Mouse (Mus musculus) heart, postnatal 10 days (tissue): ENCODE results near the gene Gm12258. TPM values are rescaled to one million over a fixed set of nuclear protein-coding genes. Genes with fewer than 3 reads are reported as not detected.
"Not testable (repeated sequence)": the region's sequence is repeated elsewhere in the genome, so short reads cannot be mapped to it uniquely, and the experiment has no call there.

Source experiments
- DNase-seq, 2 experiments: peaks; one replicate each; pipeline ENCODE4 v3.0.0; 2021
- intact Hi-C: fragments of 180-260 bp; cut with DNase I; formaldehyde crosslinking; loops from one replicate; pipeline ENCODE4 v1.15.1; 2025
- total RNA-seq, 2 experiments: library from RNA; stranded (reverse); gene quantifications; 2 replicates each; pipeline ENCODE4 v1.2.3; 2021

The Gm12258 gene
- 1 to 10 TPM; 2.3 to 3.5 TPM for total RNA-seq

GRCm38 (mm10) chr11:58846919-58847461 is at the start of gene Gm12258:
Gene Gm12258, plus strand, starts transcription at chr11:58847158.
- peak; percentile 96 to 97 for DNase-seq
- intact Hi-C loops: no loop called here

DNA sequence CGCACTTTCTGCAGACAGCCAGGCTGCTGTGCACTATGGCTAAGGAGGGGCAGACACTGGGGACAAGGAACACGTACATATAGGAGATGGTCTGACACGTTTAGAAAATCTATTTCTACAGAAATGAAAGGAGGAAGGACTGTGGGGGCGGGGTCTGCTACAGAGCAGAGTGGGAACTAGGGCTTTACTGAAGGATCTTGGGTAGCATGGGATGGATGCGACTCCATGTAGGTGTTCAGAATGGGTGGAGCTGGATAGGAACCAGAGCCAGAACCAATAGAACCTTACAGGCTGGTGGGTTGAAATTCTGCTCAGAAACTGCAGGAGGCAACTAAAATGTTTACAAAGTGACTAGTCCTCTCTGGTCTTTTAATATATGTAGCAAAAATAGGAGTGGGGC is 47.2 kb upstream of the Gm12258 start:
- DNase-seq: no peak
- intact Hi-C loops: no loop called here

- intact Hi-C loops: no loop called here
- DNase-seq: peak; percentile 23 to 29
Measured at GRCm38 (mm10) chr11:58801558-58802228, 45.3 kb upstream of the Gm12258 start, which contains the start of gene Fam183b. Gene Fam183b, minus strand, starts transcription at chr11:58801960.

GRCm38 (mm10) chr11:58803871-58804270 is 43.1 kb upstream of the Gm12258 start:
- DNase-seq: no peak
- intact Hi-C loops: no loop called here

DNA sequence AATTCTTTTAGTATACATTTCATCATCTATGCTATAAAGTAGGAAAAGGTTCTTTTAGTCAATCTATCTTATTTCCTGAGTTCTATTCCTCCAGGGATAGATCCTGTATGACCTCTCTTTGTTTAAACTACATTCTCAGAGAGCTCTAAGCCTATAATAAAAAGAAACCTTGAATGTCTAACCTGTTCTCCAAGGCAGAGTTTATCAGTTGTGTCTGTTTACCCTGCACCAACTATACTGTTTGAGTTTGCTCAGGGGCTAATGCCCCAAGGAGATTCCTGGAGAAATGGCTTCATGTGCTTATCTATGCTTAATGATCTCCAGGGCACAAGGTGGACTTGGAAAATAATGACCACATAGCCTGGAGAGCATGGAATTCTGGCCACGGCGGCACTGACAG is 42.6 kb upstream of the Gm12258 start:
- no peak for DNase-seq
- intact Hi-C loops: no loop called here

GRCm38 (mm10) chr11:58812001-58812400 is 35.0 kb upstream of the Gm12258 start:
- DNase-seq: no peak
- intact Hi-C loops: no loop called here

- DNase-seq, intact Hi-C loops: not testable (repeated sequence)
Measured at GRCm38 (mm10) chr11:58814700-58815099, 32.3 kb upstream of the Gm12258 start, which contains the start of gene Olfr313. Gene Olfr313, plus strand, starts transcription at chr11:58815000.

DNA sequence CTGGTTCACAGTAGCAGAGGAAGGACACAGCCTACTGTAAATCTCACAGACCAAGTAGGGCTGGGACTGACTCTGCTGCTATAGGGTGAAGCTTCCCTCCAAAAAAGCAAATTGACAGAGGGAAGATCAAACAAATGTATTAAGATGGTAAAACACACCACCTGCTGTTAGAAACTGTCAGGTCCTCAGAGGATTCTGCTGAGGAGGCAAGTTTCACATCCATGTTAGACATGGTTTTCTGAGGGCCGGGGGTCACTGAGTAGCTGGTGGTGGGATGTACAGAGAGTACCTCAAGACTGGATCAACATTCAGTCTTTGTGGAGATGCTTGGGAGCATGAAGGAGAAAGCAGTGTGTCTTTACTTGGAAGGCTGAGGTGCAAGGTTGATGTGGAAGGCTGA is 31.3 kb upstream of the Gm12258 start:
- intact Hi-C loops: no loop called here
- no peak for DNase-seq

- DNase-seq, intact Hi-C loops: not testable (repeated sequence)
Measured at GRCm38 (mm10) chr11:58828937-58829336, 18.0 kb upstream of the Gm12258 start, which contains the start of gene Olfr312. Gene Olfr312, plus strand, starts transcription at chr11:58829237.

DNA sequence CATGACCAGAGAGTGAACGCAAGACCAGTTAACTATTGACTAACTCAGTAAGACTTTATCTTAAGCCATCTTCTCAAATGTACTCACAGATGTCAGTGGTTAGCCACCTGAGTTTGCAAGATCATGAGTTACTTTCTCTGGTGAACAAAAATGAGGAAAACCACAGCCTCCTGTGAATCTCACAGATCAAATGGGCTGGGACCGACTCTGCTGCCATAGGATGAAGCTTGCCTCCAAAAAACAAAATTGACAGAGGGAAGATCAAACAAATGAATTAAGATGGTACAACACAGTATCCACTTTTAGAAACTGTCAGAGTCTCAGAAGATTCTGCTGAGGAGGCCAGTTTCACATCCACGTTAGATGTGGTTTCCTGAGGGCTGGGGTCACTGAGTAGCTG is 17.2 kb upstream of the Gm12258 start:
- intact Hi-C loops: no loop called here
- no peak for DNase-seq

GRCm38 (mm10) chr11:58832541-58832940 is 14.4 kb upstream of the Gm12258 start:
- intact Hi-C loops, DNase-seq: not testable (repeated sequence)

DNA sequence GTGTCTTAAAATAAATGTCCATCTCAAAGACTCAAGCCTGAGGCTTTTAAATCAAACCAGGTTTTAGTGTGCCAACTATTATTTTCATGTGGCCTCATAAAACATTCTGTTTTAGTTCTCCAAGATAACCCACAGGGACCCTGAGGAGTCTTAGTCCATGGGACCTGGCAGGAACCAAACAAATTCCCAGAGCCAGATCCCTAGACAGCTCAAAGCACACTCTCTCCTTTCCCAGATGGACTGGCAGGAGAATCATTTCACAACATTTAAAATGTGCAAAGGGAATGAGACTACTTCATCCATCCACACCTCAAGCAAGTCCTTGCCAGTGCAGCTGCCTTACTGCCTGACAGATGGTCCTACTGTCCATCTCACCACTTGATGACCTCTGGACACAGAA is 8.0 kb upstream of the Gm12258 start, which contains the start of gene Olfr311:
Olfr311 (plus strand) TSS at position 301 of the 400 bp plus-strand sequence.
- DNase-seq, intact Hi-C loops: not testable (repeated sequence)

GRCm38 (mm10) chr11:58847636-58848035 is 678 bp downstream of the Gm12258 start:
- DNase-seq: no peak
- intact Hi-C loops: no loop called here

DNA sequence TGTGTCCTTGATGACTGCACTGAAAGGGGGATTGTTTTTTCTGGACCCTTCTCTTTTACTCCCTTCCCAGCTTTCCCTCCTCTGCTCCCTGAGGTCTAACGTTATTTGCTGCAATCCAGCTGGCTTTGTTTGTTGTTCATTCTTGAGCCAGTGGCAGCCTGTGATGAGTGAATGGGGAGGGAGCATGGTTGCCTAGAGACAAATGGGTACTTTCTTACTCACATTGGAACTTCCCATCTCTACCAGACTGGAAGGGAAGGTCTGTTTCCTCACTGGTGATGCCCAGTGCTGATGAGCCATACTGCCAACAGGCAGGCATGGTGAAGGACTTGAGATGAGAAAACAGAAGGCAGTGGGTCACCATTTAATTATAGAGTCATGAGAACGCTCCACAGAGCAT is 2.8 kb downstream of the Gm12258 start:
- intact Hi-C loops: no loop called here
- DNase-seq: no peak

- DNase-seq: no peak
- intact Hi-C loops: no loop called here
Measured at GRCm38 (mm10) chr11:58860744-58861143, 13.8 kb downstream of the Gm12258 start.

DNA sequence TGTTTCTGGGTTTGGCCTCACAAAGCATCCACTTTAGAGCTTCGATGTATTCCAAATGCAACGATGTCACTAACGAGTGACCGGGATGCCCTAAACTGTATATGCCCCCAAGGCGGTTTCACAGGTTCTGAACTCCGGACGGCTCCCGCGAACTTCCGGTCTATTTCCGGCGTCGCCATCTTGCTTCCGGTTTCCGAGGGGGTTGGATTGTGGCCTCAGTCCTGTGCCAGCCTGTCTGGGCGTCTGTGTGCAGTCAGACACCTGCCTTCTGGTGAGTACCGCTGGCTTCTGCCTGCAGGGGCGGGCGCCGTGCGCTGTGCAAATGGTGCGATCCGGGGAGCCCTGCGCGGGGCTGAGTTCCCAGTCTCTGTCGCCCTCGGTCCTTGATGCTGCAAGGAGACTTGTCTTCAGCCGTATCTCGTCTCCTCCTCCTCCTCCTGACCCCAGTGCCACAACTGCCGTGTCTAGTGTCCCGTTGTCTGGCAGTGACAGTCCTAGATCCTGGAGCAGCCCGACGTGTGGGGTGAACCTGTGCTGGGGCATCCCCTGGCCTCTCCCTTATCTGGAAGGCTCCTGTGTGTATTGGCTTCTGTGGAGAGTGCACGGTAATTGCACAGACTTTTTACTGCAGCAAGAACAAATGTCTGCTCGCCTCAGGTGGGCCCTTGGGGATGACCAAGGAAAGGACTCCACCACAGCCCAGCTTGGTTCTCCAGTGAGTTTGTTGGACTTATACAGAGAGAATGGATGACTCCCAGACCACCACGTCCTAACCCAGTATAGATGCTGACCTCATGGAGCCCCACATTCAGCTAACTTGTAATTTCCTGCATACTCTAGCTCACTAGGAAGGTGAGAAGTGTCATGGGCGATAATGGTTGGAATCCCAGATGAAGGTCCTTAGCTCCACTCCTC is 20.3 kb downstream of the Gm12258 start, which contains the start of gene 2810021J22Rik:
2810021J22Rik (plus strand) TSS at position 178 of the 915 bp plus-strand sequence.
- intact Hi-C loops: no loop called here
- peak; percentile 83 to 87 for DNase-seq

DNA sequence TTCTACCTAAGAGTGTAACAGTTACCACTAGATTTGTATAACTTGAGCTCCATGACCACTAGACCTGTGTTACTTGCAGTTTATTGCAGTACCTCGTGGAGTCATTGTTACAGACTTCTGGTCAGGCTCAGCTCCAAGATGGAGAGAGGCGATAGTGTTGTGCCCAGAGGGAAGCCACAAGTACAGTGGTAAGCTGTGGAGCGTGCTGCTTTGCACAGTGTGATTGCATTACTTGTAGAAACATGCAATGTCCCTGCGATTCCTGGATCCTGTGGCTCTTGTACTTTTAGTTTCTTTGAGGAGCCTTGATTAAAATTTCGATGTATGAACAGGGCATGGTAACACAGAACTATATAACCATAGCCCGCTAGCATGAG is 21.0 kb downstream of the Gm12258 start:
- intact Hi-C loops: no loop called here
- DNase-seq: no peak

GRCm38 (mm10) chr11:58870961-58871360 is 24.0 kb downstream of the Gm12258 start:
- intact Hi-C loops: no loop called here

GRCm38 (mm10) chr11:58883756-58884155 is 36.8 kb downstream of the Gm12258 start:
- peak in 1 of 2 experiments; percentile 8 for DNase-seq
- intact Hi-C loops: no loop called here

More at GRCm38 (mm10) chr11:58870961-58871360, 24.0 kb downstream of the Gm12258 start:
- no peak for DNase-seq

DNA sequence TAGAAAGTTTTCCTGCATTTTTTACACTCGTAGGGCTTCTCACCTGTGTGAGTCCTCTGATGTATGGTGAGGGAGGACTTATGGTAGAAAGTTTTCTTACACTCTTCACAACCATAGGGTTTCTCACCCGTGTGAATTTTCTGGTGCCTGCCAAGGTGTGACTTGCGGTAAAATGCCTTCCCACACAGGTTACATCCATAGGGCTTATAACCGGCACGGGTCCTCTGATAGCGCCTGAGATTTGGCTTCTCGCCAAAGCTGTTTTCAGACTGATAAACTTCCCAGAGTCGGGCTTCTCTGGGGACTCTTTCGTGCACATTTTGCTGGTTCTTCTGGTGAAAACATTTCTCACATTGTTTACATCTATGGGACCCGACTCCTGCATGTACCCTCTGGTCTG is 43.6 kb downstream of the Gm12258 start:
- intact Hi-C loops: no loop called here
- no peak for DNase-seq

- intact Hi-C loops: no loop called here
- no peak for DNase-seq
Measured at GRCm38 (mm10) chr11:58894456-58894855, 47.5 kb downstream of the Gm12258 start.
